Mouse (Mus musculus) cortical plate, adult 2 months (tissue): ENCODE data around the gene Rhbdf1.

Experiments used
- CTCF ChIP-seq: fragments of 200-500 bp; IDR thresholded peaks from 2 replicates; pipeline ENCODE4 v1.5.1; 2011; ENCODE audit warnings: mild to moderate bottlenecking, control low read depth, low read length; ENCODE audit not compliant: insufficient read depth; ENCODE audit errors: extremely low read depth
- POLR2A ChIP-seq: fragments of 200-500 bp; IDR thresholded peaks from 2 replicates; pipeline ENCODE4 v1.6.1; 2011; ENCODE audit warnings: mild to moderate bottlenecking, low read length, control low read depth; ENCODE audit not compliant: insufficient read depth; ENCODE audit errors: extremely low read depth

DNA sequence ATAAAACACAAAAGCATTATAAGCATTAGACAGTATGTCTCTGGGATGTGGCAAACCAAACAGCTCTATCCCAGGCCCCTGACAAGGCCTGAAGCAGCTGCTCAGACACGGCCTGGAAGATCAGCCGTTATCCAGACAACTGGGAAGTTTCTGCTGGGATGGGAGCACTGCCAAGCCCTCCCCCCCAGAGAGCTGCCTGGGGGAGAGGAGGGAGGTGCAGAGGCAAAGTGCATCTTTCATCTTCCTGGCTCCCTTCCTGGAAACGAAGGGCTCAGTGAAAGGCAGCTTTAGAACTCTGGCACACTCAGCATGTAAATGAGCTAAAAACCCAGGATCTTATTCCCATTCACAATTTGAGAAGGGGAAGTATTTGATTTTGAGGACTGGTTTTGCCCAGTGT lies 13.5 kb upstream of the Rhbdf1 start:
- TF ChIP-seq CTCF (no peak), POLR2A (no peak)
